Mouse (Mus musculus) C2C12 (cell line): ENCODE measurements around the gene Pkn3.

Experiments
- CEBPB ChIP-seq: IDR thresholded peaks from one replicate; pipeline ENCODE4 v1.6.1; 2011; ENCODE audit warnings: low read depth, mild to moderate bottlenecking, control low read depth, moderate library complexity
- CTCF ChIP-seq: IDR thresholded peaks from one replicate; pipeline ENCODE4 v1.5.1; 2011; ENCODE audit not compliant: control insufficient read depth, insufficient read depth, insufficient read length
- FOSL1 ChIP-seq: IDR thresholded peaks from one replicate; pipeline ENCODE4 v1.8.0; 2011; ENCODE audit warnings: mild to moderate bottlenecking, low read length; ENCODE audit not compliant: poor library complexity, insufficient read depth, severe bottlenecking
- MAX ChIP-seq: IDR thresholded peaks from one replicate; pipeline ENCODE4 v1.6.1; 2011; ENCODE audit warnings: mild to moderate bottlenecking, control low read depth
- MYOG ChIP-seq: IDR thresholded peaks from one replicate; pipeline ENCODE4 v1.6.1; 2011; ENCODE audit not compliant: control insufficient read depth, insufficient read length; ENCODE audit errors: extremely low read depth
- USF1 ChIP-seq: IDR thresholded peaks from one replicate; pipeline ENCODE4 v1.6.1; 2011; ENCODE audit warnings: low read depth, mild to moderate bottlenecking, control low read depth, moderate library complexity

DNA sequence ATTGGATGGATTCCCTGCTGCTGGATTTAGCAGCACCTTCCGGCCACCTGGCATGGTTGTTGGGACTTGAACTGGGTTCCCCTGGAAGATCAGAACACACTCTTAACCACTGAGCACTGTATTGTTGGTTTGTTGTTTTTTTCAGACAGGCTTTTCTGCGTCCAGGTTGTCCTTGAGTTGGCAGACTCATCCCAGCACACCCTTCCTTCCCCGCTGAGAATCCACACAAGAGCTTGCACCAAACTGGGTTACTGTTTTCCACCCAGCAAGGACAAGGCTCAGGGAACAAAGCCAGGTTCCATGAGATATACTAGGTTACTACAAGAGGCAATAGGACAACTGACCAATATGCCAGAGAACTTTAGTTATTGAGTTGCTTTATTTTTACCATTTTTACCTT lies 20.7 kb upstream of the Pkn3 start:
- TF ChIP-seq CTCF = no peak
- no peak for TF ChIP-seq FOSL1
- TF ChIP-seq USF1 = no peak
- no peak for TF ChIP-seq MYOG
- no peak for TF ChIP-seq MAX
- TF ChIP-seq CEBPB = no peak
